Mouse (Mus musculus) lung, postnatal 4 days (tissue): ENCODE data around the gene Ryr3.

ENCODE experiments used
- DNase-seq, 2 experiments: peaks; one replicate each; pipeline ENCODE4 v3.0.0; 2021

Ryr3 gene

DNA sequence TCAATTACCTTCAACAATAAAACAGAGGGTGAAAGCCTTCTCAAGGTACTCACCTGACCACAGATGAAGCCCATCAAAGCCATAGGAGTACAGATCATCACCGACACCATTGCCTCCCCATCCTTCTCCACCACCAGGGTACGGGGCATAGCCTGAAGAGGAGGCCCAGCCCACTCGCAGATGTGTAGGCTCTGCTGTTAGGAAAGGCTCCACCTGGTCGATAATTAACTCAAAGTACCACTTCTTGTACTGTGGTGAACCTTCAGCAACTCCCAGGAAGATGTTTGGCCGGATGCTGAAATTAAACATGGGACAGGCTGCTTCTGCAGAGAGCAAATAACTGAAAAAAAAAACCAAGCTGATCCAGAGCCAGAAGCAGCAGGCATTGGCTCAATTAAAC is 316.1 kb downstream of the Ryr3 start:
- no peak for DNase-seq

DNA sequence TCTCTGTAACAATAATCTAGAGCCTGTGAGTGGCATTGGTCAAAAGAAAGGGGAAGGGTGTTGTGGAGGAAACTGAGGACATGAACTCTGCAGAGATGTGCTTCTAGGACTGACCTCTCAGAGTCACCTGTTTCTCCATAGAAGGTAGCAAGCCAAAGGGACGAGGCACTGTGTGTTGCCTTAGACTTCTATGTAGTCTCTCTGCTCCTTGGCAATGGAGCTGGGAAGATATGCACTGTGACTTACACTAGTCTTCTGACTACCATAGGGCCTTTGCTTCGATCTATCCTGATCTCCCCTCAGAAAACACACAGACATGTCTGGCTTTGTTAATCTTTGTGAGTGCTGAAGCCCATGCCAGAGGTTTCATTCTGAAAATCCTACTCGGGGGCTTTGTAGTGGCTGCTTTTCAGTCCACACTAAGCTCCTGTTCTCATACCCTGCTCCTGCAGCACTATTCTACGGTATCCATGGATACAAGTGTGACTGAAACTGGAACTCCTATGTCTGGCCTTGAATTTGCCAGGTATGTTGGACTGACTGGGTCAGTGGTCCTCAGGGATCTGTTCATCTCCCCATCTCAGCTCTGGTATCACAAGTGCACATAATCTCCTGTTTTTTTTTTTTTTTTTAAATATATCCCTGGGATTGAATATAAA is 332.3 kb downstream of the Ryr3 start:
- no peak for DNase-seq

DNA sequence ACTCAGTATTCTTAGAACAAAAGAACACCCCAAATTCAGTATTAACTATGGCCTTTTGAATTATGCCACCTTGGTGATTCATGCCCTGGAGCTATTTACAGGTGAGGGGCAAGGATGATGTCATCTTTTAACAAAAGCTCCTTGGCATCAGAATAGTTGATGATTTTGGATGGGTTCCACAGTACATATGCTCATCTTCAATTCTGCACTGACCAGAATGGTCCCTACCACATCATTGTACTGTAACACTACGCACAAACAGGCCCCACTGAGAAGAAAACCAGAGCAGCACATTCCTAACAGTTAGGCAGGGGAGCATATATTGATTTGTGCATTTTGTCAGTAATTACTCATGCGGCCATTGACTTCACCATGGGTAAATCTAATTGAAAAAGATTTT is 335.1 kb downstream of the Ryr3 start:
- no peak for DNase-seq

DNA sequence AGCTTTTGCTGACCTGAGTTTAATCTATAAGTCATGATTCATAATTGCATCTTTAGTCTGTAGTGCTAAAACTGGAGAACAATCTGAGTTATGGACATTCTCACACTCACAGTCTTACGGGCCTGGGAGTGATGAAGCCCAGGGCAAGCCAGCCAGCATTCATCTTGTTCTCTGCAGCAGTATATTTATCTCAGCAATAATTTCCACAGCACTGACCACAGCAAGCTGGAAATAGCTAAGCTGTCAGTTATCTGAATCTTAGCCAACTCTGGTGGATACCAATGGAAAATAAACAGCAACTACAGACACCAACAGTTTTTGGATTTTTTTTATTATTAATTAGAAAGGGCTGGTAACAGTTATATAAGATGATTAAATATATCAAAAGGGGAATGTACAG is 335.5 kb downstream of the Ryr3 start:
- DNase-seq = no peak

DNA sequence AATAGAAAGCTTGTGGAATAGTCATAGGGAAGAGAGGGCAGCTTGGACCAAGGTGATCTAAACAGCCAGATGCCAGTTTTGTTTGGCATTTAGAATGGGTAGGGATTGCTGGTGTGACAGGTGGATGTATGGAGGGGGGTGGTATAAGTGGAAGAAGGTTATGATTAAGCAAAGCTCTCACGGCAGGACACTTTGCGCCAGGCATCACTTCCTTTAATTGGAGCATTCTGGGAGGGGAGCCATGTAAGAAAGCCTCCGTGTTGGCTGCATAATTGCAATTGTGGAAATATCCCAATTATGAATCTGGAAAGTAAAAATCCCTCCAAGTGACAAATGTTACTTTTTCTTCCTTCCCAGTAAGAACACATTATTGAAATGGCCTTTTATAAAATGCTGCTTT is 339.5 kb downstream of the Ryr3 start:
- DNase-seq = no peak

DNA sequence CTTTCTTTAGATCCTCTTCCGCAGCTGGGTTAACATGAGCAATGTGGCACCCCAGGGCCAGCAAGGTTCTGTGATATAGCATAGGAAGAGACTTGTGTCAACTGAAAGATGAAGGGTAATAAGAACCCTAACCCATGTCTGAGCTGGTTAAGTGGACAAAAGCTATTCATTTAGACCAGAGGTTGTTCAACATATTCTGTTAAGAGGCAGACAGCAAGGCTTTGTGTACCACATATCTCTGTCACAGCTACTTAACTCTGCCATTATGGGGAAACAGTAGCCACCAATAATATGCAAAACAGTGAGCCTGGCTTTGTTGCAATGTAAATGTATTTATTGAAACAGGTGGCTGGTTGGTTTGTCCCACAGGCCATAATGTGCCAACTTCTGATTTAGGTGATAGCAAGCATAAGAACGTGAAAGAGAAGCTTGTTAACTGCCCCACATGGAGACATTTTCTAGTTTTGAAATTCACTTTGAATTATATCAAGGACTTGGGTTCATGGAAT is 350.8 kb downstream of the Ryr3 start:
- DNase-seq = no peak

DNA sequence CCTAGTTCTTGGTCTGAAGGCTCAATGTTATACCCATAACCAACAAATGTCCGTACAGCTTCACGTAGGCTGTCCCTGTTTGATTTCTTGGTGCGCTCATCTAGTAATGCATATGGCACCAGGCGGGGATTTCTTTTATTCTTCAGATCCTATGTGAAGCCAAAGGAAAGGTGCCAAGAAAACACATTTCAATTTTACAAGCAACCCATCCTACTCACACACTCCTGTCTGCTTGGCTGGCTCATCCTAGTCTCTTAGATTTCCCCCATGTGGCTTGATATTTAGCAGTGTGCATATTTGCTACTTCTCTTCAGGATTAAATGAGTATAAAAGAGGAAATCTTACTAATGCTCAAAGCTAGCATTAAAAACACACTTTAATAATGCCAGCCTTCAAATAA is 355.1 kb downstream of the Ryr3 start:
- DNase-seq = no peak

DNA sequence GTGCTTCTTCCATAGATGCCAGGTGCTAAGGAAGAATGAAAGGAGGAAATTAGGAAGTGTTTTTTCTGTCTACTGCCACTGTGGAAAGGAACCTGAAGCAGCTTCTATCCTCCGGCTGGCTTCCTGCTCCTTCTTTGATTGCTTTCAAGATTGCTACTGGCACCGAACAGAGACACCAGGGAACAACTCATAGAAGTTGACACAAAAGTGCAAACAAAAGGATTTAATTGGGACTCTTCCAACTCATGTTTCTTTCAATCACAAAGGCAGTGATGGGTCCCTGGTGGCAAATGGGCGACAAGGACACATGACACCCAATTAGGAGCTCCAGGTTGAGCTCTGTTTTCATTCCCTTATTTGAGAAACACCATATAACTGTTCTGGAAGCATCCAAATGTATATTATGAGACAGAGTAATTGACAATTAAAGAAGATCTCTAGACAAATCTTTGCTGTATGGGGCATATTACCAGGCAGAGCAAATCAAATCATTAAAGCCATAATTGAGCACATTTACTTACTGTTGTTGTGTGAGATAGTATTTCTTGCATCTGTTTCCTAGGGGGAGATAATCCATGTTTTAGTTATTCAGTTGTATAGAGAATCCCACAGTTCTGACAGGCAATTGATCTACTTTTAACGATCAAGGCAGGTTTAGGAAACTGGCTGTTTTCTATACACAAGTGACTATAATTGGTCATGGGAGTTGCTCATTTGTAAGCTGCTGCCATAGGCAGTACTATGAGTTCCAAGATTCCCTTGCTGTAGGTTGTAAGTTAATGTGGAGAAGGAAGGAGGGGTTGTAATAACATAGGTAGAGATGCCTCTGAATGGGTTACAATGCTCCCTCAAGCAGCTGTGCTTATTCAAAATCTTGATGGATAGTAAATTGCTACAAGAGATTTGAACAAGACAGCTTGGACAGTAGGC is 371.0 kb downstream of the Ryr3 start:
- no peak for DNase-seq

DNA sequence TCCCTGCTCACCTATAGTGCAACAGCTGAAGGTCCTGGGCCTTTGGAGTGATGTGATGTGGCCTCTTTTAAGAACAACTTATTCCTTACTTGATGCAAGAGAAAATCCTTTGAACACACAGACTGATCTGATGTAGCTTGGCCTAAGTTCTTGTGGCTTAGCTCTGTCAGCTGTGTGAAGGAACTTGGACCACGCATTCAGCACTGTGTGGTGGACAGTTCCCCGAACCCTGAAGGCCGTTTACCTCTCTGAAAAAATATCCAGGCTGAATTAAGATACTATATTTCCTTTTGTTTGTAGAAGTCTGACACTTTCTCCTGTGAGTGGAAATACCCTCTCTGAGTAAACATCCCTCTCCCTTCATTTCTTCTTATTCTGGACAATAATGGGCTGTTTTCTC is 374.0 kb downstream of the Ryr3 start:
- no peak for DNase-seq

DNA sequence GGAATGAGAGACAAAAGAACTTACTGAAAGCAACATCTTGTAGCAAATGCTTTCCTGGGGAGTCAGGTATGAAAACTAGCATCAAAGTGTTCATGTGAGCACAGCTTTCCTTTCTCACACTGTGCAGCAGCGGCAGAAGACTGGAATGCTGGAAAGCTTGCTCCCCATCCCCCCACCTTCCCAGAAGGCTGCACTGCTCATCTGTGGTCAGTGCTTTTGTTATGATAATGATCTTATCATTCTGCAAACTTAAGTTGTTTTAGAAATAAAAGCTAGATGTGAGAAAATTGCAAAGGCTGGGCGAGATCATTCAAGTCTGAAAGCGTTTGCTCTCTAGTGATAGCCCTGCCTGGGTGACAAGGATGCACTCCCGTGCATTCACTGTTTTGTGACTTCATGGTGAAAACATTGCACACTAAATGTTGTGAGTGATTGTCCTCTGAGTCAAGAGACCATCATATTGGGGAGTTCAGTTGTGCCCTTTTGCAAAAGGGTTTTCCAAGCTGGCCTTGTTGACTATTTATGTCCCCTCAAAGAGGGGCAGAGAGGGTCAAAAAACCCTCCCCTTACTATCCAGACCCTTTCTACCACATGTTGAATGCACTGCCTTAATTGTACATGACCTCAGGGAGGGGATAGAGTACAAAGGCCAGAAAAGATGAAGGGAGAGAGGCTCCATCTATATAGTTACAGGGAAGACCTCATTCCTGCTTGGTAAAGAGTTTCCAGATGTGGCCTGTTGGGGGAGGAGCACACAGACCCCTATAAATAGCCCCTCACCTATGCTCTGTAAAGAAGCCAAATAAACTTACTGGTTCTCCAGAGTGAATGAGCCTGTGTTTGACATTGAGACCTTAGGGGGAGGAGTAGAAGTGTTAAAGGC is 385.2 kb downstream of the Ryr3 start:
- no peak for DNase-seq

DNA sequence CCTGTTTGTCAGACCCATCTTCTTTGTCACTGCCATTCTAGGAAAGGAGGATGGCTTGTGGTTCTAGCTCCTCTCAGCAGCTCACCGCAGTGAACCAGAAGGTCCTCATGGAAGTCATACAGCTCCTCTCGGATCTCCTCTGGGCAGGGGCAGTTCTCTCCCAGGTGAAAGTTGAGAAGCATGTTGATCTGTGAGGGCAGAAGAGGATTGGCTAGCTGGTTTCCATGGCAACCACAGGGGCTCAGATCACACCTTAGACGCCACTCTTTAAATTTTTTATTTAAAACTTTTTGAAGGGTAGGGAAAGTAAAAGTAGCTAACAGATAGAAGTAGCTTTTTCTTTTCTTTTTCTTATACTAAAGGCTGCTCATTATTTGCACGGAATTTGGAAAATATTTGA is 390.3 kb downstream of the Ryr3 start:
- no peak for DNase-seq

DNA sequence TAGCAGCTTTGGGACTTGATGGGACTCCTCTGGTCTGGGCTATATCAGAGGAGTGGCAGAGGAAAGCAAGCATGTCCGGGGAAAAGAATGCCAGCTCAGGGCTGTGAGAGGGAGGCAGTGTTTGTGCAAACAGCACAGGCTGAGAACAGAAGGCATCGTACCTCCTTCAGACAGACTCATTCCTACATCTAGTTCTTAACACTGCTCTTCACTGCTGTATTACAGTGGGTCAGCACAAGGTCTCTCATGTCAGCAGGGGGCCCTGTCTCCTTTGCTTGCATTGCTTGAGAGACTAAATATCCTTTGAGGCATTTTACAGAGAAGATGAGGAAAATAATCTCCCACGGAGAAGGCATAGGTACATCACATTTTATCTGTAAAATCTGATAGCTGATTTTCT is 394.2 kb downstream of the Ryr3 start:
- DNase-seq = no peak

DNA sequence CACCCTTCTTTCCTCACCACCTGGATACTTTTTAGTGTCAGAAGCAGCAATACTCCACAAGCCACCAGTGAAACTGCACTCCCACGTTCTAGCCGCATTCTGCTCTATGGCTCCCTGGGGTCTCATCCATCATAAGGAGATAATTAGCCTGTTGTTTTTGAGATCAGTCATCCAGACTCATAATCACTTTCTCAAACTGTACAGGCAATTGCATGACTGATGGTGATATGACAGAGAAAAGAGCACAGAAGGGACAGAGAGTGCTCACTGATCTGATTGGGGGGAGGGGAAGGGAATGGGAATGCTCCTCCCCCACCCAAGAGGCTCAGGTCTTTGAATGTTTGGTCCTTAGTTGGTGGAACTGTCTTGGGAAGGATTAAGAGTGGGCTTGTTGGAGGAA is 397.8 kb downstream of the Ryr3 start:
- DNase-seq = no peak

DNA sequence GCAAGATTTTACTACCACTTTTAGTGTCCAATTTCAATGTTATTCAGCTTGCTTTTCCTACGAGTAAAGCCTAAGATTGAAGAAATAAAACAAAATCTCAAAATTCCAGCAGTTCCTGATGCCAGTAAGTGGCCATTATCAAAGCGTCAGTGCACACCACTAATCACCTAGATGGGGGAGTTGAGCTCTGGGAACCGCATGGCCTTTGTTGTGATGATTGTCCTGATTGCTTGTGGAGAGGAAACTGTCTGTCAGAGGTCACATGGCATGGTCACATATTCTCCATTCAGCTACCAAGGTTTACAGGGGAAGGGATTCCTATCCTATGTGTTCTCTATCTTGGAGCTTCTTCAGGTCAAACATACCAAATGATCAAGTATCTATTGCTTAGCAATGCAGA is 399.9 kb downstream of the Ryr3 start:
- DNase-seq = no peak

DNA sequence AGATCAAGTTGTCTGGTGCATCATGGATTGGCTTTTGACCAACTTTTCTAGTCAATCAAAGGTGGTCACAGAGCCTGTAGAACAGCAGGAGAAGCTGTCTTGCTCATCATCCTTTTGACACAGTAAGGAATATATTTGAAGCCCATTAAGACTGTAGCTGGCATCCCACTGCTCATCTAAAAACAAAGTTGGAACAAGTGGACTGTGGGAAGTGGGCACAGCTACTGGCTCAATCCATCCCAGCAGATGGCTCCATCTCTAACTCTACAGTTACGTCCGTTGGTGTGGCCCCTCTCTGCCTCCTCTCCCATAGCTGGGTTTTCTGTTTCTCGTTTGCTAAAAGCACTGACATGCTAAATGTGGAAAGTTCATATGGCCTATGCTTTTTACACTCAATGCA is 400.9 kb downstream of the Ryr3 start:
- DNase-seq = no peak

DNA sequence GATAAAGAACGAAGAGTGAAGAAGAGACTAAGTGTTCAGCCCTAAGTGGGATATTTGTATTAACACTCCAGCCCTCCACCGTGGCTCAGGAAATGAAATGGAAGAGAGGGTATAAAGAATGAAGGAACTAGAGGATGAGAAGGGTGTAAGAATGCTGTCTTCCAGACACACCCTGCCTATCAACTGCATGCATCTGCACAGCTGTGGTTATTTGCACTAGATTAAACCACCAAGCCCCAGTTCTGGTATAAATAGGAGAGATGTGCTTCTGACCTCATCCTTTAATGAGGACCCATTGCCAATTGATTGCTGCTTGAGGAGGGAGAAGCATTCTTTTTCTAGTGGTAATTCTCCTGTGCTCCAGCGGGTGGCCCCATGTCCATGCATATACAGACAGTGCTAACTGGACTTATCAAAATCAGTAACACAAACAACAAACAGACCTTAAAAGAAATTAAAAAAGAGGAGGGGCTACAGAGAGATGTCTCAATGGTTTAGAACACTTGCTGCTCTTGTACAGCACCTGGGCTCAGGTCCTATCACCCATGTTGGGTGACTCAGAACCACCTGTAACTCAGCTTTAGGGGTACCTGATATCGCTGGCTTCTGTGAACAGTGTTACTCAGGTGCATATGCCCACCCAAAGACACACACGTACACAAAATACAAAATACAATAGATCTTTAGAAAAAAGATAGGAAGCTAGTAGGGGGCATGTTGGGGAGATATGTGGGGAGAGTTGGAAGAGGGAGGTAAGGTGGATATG is 404.1 kb downstream of the Ryr3 start:
- DNase-seq = no peak

DNA sequence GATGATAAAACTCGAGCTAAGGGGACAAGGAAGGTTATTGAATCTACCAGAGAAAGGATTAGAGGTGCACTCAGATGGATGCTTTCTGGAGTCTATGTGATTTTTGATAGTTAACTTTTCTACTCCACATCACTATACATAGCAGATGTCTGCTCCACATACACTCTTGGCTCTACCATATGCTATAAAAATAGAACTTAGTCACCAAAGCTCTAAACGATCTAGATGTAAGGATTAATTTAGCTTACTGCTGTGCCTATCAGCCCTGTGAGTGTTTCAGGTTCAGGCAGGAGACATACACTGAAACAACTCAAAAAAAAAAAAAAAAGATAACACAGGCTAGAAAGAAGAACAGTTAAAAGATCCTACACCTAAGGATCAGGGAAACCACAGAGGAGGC is 410.9 kb downstream of the Ryr3 start:
- no peak for DNase-seq

DNA sequence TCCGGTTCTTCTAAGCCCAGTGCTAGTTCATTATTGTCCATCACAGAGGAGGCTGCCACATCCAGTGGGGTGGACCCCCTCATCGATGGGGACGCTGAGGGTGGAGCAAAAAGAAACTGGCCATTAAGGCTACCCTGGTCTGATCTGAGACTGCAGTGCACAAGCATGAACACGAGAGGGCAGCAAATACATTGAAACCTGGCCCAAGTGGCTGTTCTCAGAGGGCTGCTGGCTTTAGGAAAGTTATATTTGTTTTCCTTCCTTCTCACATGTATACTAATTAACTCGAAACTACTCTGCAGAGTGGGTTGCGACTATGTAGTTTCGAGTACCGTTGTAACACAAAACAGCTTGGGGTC is 416.9 kb downstream of the Ryr3 start:
- peak; percentile 30 to 67 for DNase-seq

DNA sequence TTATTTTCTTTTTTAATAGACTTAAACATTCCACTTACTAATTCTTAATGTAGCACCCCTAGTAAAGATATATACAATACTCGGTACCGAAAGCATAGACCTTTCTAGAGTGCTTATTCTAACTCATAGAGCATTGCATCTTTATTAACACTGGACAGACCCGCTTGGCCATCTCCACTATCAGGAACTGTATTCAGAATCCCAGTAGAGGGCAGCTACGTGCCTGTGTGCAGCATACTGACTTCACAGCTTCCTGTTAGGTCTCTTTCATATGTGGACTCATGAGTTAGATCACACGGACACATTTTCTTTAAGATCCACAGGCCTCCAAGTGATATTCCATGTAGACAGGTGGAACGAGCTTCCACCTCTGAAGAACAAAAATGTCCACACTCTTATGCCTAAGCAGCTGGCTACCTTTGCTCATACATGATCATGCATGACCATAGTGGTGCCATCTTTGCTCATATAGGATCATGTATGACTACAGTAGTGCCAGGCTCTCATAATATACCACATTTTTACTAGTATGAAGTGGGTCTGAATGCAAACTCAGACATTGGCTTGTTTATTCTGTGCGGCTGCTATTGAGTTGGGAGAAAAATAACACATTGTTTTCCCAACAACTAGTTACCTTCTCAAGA is 417.4 kb downstream of the Ryr3 start:
- no peak for DNase-seq

DNA sequence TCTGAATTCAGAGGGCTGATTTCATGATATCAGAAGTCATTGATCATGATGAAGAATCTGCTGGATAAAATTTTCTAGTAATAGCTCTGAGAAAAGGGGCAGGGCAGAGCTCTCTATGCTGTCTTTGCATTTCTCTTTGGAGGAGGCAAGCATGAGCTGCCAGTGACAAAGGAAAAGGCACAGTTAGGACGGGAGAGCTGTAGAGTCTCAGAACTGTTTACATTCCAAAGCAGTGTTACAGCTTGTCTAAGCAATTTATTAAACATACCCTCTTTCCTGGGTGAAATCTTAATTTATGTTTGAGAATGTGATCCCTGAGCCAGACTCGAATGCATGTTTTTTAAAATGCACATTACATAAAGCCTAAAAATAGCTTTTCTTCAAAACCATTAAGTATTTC is 435.3 kb downstream of the Ryr3 start:
- no peak for DNase-seq

DNA sequence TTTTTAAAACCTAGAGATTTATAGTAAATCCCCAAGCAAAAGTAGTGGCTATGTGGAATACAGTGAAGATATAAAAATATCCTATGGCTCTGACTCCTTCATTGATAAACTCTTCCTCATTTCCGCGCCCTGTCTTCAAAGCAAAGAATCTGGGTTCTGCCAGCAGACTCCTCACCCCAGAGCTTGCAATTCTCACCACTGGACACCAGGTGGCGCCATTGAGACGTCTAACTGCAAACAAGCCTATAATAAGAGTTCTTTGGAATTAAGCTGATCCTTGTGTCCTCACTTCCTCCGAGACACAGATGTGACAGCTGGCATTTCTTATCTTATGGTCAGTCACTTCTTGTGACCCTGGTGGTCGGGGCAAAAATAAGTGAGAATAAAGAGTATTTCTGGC is 442.1 kb downstream of the Ryr3 start:
- DNase-seq = peak; percentile 62 to 76

DNA sequence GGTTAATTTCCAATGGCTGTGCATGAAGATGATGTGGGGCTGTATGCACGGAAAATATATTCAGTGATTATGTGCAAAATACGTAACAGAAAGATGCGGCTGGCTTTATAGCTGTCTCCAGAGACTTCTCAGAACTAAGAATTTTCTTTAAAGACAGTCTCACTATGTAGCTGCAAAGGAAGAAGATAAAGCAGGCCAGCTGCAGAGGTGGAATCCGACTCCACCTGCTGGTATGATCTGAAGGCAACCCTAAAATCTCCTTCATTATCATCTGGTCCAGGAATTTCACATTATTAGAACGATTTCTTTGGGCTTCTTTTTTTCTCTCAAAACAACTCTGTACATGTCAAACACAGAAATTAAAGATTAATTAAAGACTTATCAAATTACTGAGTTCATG is 449.2 kb downstream of the Ryr3 start:
- DNase-seq = no peak
